Mouse (Mus musculus) urinary bladder, postnatal 4 days (tissue): ENCODE data around the gene Gm49336.

Experiments
- DNase-seq, 2 experiments: peaks; one replicate each; pipeline ENCODE4 v3.0.0; 2021 to 2022; ENCODE audit warnings: low spot score in 2 of 2

The Gm49336 gene

DNA sequence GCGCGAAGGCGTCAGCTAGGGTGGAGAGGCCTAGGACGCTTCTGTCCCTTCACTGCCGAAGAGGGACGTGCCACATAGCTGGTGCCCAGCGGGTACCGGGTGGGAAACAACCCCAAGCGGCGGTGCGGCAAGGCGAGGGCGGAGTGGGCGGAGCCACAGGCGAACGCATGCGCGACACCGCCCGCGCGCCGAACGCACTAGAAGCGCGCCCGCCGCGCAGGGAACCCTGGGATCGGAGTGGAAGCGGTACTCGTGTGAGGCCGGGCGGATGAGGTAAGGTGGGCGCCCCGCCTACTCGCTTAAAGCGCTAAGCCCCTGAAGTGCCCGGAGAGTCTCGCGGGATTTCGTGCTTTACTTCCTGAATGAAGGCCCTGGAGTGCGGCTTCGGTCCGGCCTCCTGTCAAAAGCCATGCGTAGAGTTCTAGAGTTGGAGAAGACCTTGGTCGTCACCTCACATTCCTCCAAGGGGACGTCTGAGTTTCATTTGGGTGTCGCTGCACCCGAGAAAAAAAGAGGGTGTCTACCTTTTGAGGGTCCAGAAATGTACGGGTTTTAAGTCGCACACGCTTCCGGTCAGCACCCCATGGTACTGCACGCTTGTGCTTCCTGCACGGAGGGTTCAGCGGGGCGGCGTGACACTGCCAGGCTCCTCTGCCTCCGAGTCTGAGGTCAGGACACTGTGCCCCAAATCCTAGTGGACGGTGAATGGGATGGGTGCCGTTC is at the start of gene Gm49336, which contains the start of gene Nupl1:
Gm49336 (minus strand) TSS at position 227 of the 723 bp plus-strand sequence.
Nupl1 (minus strand) TSS at position 151 of the 723 bp plus-strand sequence.
- DNase-seq, result peak; percentile 96 to 98

DNA sequence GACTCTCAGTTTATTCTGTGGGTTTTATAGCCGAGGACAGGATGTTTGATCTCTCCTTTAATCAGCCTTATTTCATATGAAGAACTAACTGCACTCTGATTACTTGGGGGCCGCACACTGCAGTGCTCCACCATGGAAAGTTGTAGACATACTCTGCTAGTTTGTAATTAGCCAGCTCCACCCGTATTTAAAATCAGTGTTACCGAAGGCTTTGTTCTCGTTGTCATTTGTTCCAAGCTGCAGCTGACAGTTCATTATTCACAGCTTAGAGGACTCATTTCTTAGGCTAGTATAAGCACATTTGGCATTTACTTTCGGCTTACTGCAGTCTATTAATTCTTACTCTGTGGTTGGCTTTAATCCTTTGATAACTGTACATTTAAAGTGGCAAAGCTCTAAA is 49.7 kb upstream of the Gm49336 start:
- DNase-seq, result no peak

DNA sequence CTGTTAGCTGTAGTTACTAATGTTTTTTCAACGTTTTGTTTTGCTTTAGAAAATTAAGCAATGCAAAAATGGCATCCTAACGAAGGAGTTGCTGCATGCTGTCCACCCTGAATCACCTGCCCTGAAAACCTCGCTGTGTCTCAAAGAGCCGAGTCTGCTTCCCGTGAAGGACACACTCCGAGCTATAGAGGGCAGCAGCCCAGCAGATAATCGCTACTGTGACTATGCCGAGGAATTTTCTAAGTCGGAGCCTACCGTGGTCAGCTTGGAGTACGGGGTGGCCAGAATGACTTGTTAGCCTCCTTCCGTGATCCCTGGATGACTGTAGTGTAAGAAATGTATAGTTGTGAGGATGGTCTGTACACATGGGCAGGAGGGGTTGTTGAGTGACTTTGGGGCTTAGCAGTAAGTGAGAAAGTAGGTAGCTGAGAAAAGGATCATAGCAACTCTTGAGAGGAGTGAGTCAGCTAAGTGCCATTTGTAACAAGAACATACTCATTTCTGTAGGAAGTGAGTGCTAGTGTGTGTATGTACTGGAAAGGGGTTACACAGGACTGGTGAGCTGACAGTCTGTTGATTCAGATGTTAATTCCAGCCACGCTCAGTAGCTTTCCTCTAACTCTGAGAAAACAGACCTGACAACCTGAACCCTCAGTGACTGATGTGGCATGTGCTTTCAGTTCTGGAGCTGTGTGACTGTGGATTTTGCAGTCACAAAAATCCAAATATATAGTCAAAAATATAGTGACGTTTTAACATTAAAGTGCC is 49.1 kb upstream of the Gm49336 start:
- DNase-seq, result no peak

DNA sequence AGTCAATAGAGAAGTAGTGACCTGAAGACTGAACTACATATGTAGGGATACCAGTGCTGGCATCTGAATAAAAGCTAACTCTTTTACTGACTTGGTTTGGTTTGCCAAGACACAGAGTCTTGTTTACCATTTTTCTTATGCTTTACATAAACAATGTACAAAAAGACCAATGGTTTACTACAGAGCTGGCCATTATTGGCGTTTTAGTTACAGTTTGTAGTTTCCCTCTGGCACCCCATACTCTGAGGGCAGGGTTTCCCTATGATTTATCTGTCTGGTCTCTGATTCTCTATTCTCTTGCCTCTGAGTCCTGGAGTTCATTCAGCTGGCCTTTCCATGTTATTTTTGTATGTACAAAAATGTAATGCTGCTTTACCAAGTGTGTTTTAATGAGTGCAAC is 44.2 kb upstream of the Gm49336 start:
- no peak for DNase-seq

DNA sequence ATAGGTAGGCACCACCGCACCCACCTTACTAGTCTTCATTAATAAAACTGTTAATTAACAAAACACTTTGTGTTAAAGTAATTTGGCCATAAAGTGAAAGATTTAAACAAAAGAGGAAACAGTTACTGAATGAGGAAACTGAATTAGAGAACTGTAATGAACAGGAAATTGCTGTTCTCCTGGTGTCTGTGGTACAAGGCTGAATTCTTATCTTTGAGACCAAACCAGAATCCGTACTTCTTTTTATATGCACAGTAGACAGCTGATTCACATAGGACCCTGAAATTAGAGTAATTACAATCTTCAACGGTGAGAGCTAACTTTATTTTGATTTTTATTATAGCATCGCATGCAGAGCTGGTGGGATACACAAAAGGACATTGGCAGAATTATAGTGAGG is 39.1 kb upstream of the Gm49336 start:
- no peak for DNase-seq

DNA sequence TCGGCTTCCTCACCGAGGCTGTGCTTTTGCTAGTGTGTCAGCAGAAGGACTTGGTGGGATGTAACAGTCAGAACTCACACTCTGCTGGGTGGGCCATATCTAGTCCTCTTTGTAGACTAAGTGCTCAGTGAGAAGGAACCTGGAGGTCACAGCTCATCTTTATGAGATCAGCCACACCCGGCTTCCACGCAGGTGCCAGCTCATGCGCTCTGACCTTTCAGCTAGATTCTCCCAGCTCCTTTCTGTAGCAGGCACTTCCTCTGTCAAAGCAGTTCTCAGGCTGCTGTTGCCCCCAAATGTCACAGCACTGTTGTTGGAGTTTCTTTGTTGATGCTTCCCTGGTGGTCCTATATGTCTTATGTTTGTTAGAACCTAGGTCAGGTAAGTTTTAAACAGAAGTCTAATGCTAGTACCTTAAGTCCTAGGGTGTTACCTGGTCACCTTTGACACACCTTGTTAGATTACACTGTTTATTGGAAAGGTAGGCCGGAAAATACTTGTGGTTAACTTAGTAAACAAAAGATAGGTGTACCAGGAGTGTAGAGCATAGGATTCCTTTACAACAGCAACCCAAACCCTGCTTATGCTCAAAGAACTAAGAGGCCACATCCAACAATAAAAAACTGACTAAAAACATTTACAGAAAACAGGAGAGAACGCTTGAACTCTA is 35.0 kb upstream of the Gm49336 start:
- DNase-seq, result no peak

DNA sequence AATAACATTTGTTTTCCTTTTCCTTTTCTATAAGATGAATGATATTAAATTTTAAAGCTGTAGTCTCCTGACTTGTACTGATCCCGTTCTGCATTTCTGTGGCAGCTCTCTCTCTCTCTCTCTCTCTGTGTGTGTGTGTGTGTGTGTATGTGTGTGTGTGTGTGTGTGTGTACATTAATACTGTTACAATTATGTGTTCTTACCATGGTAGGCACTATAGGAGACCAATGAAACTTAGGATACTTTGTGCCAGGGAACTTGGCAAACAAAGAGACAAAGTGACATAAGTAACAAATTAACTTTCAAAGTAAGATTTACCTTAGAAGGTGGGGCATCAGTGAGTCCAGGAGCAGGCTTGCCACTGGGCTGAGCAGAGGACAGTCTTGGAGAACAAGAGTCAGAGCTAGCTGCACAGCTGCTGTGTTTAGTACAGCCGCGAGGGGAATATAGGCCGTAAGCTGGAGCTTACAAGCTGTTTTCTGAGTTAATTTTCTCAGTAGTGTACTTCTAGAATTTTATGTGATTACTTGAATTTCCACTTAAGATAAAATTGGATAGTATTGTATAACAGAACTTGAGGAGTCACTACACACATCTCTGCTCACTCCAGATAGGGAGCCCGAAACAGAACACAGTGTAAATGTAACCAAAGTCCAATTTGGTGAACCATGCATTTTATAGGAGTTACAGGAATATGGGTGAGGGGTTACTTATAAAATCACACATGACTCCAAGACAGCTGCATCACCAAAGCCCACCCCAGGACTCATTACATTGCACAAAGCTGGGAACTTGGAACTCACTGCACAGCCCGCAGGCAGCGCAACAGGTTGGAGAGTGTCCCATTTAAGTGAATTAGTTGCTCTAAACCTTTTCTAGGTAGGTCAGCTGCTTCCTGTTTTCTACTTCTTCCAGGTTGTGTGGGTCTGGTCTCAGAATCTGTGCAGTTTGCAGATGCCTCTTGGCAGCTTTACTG is 24.3 kb upstream of the Gm49336 start:
- DNase-seq, result no peak

DNA sequence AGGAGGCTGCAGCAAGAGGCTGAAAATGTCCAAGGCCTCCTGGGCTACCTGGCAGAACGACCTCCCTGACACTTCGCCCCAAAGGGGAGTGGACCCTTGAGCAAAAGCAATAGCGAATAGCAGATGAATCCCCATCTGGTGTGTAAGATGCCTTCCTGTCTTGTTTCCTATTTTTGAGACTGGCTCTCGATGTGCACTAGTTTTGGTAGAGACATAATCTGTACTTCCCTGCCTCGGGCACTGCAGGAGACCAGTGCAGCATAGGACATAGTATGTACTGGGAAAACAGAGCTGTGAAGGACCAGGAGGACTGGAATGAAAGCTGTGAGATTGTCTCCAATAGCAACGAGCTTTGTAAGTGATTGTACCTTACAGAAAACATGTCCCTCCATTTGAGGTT is 22.0 kb upstream of the Gm49336 start:
- no peak for DNase-seq

DNA sequence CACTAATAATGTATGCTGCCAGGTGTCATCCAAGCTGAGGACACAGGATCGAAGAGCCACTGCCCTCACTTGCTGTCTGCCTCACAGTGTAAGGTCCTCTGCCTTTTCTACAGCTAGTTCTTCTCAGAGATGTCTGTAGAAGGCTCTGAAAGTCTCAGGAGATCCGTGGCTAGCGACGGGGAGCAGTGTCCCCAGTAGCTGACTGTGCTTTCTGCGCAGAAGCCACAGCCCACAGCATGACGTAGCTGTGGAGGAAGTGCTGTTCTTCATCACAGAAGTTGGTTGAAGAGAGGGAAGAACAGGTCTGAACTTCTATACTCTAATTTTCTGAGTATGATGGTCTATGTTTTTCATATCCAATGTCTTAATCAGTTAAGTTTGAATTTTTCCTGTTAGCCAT is 18.0 kb upstream of the Gm49336 start:
- no peak for DNase-seq

DNA sequence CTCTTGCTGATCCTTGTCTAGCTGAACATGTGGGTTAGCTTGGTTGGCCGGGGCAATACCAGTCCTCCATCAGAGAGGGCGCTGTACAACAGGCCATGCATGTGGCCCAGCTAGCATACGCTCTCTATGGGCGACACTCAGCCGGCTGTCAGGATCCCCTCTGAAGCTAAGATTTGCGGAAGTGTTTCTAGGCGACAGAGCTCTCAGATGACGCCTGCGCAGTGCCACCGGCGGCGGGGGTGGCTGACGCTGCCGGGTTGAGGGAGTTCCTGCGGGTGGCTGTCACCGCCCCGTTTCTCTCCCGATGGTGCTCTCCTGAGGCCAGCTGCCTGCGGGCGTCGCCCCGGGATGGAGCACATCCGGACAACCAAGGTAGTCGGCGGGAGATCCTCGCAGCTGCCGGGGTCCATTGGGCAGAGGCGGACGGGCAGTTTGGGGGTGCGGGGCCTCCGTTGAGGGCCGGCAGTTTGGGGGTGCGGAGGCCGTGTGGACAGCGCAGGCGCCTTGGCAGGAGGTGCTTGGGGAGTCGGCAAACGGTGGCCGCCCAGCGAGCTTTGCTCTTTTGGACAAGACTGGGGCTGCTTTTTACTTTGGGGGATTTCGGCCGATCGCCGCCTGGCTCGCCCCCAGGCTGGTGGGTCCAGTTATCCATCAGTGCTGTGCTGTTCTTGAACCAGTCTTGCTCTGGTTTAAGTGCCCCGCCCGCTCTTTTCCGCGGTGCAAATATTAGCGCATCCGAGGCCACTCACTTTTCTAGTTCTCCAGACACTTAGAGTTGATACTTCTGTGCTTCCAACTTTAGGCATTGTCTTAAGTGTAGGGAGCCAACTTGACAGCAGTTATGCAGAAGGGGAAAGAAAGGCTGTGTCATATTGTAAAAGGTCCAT is 13.9 kb upstream of the Gm49336 start, which contains the start of gene Mtmr6:
Mtmr6 (plus strand) TSS at position 239 of the 887 bp plus-strand sequence.
- DNase-seq, result peak; percentile 88 to 90

DNA sequence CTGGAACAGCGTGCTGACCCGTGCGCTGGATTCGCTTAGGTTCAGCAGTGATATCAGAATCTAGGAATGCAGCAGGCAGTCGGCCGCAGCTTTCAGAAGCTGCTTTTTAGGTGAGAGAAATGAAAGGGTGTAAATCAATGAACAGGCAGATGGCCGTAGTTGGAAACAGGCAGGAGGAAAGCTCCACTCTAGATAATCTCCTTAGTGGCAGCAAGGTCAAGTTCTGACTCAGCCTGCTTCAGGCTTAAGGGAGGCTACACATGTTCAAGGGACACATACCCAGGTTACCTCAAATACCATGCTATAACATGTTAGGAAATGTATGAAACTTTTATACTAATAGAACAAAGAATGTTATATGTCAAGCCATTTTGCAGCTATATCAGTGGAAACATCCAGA is 11.0 kb upstream of the Gm49336 start:
- DNase-seq, result no peak

DNA sequence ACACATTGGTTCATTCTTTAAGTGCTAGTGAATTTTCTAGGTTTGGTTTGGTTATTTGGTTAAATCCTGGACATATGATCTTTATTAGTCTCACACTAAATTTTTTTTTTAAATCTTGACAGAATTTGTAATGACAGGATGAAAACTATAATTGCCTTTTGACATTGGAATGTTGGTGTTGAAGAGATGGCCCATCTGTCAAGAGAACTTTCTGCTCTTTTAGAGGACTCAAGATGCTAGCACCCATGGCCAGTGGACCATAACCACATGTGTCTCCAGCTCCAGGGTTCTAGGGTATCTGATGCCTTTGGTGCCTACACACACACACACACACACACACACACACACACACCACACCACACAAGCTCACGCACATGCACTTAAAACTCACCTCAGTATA is 6.5 kb upstream of the Gm49336 start:
- DNase-seq, result no peak

DNA sequence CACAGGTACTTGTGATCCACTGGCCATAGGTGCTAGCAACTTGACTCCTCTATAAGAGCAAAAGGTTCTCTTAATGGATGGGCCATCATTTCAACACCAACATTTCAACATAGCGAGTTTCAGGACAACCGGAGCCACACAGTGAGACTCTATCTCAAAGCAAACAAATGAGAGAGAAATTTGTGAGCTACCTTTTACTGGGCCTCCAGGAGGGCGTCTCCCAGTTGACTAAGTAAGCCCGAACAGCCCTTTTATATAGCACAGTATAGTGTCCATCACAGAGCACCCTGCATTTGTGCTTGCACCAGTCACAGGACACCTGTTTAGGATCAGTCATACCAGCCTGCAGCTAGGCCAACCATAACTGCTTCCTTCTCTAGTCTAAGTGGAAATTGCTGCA is 5.8 kb upstream of the Gm49336 start:
- no peak for DNase-seq

DNA sequence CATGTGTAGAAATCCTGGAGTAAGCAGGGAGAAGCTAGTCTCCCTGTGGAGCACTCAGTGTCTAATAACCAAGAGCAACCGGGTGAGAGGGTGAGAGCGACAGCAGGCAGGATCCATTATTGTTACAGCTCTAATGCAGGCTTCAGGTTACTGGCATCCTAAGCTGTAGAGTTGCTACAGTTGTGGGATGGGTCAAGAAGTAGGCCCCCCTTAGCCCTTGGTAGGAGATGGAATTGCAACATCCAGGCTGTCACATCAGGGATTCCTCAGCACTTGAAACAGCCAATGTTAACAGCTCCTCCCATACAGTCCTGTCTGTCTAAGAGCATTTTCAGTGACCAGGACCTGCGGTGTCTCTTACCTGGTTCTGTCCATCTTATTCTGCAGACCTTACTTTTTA is 5.0 kb upstream of the Gm49336 start:
- no peak for DNase-seq

DNA sequence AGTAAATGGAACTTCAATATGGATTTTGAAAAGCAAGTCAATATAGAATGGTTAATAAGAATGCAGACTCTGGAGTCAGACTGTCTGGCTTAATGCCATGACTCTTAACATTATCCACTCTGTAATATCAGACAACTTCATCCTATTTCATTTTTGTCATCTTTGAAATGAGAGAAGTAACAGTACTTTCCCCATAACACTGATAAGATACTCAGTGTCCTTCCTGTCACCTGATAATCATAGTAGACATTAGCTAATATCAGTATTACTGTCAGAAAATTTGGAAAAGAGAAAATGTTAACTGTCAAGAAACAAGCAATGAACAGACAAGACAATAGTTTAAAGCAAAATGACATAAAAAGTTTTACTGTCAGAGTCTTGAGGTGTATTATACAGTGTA is 3.5 kb upstream of the Gm49336 start:
- no peak for DNase-seq

DNA sequence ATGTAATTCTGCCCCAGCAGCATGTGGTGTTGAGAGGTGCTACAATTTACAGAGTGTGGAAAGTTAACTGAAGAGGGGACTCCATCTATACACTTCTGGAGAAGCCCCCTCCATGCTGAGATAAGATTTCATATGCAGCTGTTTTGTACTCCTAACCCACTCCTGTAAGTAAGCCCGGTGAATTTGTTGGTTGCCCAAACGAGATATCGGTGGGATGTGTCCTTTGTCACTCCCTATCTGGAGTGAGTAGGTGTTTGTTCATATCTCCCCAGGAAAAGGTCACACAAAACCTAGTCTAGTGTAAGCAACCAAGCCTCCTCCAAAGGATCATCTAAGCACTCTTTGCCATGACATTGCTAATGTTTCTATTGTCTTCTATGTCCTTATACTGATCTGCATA is 2.2 kb upstream of the Gm49336 start:
- DNase-seq, result no peak

DNA sequence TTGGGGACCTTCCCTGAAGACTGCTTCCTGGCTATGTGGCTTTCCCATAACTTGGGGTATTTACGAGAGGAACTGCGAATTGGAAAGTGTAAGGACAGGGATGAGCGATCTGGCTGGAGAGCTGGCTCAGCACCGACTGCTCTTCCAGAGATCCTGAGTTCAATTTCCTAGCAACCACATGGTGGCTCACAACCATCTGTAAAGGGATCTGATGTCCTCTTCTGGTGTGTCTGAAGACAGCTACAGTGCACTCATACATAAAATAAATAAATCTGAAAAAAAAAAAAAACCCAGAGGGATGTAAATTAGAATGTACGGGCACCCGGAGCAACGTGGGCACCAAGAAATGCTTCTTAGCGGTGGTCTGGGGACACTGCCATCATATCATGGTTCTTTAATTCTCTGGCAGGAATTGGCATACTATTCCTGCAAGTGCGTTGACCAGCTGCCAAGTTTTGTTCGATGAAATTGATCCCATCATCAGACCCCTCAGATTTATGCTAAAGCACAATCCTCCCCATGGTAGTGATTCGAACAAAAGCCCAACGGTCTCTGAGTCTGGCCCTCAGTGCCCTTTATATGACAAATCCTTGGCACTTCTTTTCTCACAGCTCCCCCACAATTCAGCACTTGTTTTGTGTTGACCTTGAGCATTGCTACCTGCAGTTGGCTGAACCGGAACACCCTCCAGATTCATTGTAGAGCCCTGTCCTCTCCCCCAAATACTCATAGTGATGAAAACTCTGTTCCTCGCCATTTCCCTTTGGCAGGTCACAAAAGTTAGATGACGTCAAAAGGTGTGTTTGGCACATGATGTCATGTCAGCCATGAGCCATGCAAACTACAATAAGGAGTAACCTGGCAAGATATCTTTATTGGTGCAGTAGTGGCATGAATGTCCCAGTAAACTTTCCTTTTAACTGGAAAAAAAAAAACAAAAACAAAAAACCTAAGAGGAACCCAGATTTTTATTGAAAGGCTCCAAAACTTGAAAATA is 995 bp upstream of the Gm49336 start:
- no peak for DNase-seq

DNA sequence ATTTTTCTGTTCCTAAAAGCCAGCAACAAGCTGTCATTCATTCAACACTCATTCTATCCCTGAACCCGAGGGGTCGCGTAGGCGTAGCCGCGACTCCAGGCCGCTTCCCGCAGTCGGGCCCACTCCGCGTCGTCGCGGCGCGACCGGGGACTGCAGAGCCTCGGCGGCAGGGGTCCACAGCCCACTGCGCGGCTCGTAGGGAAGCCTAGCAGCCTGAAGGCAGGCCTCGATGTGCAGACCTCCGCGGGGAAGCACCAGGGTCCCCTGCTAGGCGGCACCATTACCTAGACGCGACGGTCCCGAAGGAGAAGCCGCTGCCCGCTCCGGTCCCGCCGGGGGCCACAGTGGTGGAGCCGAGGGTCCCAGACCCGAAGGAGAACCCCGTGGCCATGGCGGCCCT is 428 bp downstream of the Gm49336 start:
- no peak for DNase-seq

DNA sequence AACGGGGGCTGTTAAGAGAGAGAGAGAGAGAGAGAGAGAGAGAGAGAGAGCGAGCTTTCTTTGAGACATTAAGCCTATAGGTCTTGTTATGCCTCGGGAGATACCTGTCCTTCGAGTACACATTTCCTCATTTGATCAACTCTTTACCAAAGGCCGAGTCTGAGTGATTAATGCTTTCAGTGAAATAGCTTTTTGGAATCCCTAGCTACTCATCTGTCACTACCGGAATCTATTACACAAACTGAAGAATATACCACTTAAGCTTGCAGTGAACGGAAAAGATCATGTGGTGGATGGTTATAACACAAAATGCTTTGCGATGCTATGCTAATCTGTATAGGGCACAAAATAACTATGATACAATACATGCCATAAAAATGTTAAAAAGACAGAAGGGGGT is 941 bp downstream of the Gm49336 start:
- no peak for DNase-seq
